Mouse (Mus musculus) intestine, embryonic 16.5 days (tissue): ENCODE data around the gene Rpl14. TPM values are rescaled to one million over a fixed set of nuclear protein-coding genes. Genes with fewer than 3 reads are reported as not detected.

Experiments used
- ATAC-seq: fragments of 200-750 bp; cut with Nextera tagmentation; 2 replicates; pipeline ENCODE4 v1.8.0; 2017; ENCODE audit warnings: moderate TSS enrichment, moderate library complexity
- H3K27ac ChIP-seq: fragments of 300-500 bp; sonication (generic); 2 replicates; pipeline ENCODE4 v1.5.1; 2014; ENCODE audit warnings: mild to moderate bottlenecking, low read length
- H3K27me3 ChIP-seq: fragments of 300-500 bp; sonication (generic); replicated peaks from 2 replicates; pipeline ENCODE4 v1.6.1; 2014; ENCODE audit warnings: low read length, control low read depth, mixed read lengths; ENCODE audit not compliant: control insufficient read depth, insufficient read depth
- H3K36me3 ChIP-seq: fragments of 300-500 bp; sonication (generic); 2 replicates; pipeline ENCODE4 v1.6.1; 2014; ENCODE audit warnings: low read length, control low read depth; ENCODE audit not compliant: control insufficient read depth, insufficient read depth
- H3K4me1 ChIP-seq: fragments of 300-500 bp; sonication (generic); 2 replicates; pipeline ENCODE4 v1.6.1; 2014; ENCODE audit warnings: low read length, control low read depth, mixed read lengths; ENCODE audit not compliant: control insufficient read depth, insufficient read depth
- H3K4me2 ChIP-seq: fragments of 300-500 bp; sonication (generic); 2 replicates; pipeline ENCODE4 v1.6.1; 2014; ENCODE audit warnings: low read depth, low read length, control low read depth
- H3K4me3 ChIP-seq: fragments of 300-500 bp; sonication (generic); 2 replicates; pipeline ENCODE4 v1.5.1; 2014; ENCODE audit warnings: mild to moderate bottlenecking, low read length
- H3K9ac ChIP-seq: fragments of 300-500 bp; sonication (generic); 2 replicates; pipeline ENCODE4 v1.6.1; 2014; ENCODE audit warnings: low read depth, low read length
- H3K9me3 ChIP-seq: fragments of 300-500 bp; sonication (generic); 2 replicates; pipeline ENCODE4 v1.6.1; 2016; ENCODE audit warnings: low read length, control low read depth; ENCODE audit not compliant: control insufficient read depth
- WGBS: fragments of 180-500 bp; shearing (Covaris S2); extraction: QIAGEN DNeasy Blood & Tissue Kit; methylation state at CpG from one replicate; pipeline ENCODE4 v1.1.7; 2014; 5-methylcytosine and 5-hydroxymethylcytosine counted together
- polyA plus RNA-seq: library from polyadenylated mRNA; unstranded; fragments of >200 nt; fragmentation: Nextera tagmentation; extraction: Ambion mirVana; gene quantifications from 2 replicates; pipeline ENCODE4 v1.2.1, GENCODE M21; 2015

The Rpl14 gene
- polyA plus RNA-seq, 1 experiment from 2014 or later: 789 TPM

DNA sequence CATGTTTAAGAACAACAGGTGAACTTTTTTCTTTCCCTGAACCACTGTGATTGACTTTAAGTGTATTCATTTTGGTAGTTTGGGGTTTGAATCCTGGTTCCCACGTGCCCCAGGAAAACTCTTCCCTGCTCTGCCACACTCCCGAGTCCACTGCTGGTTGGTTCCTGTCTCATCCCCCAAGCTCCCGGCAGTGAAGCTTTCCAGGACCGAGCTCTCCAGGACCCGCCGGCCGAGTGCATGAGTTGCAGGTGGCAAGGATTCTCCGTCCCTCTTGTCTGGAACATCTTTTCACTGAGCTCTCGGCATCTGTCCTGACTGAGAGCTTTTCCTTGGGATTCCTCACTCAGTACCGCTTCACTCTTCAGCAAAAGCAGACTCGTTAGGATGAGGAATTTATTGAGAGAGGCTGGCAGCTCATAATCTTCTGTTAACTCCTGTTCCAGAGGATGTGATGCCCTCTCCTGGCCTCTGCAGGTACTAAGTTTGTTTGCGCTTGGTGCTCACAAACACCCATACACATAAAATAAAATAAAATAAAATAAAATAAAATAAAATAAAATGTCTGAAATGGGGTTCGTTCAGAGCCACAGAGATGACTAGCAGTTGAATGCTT, 1.4 kb upstream of the Rpl14 start:
- Histone ChIP-seq H3K9me3 (no peaks in the 10 kb centered on the region), H3K4me2 (no peak overlapping the region), H3K9ac (no peak overlapping the region), H3K36me3 (peaks cover 10% of the 10 kb centered on the region; the same call in 1 of the 2 replicates), H3K4me3 (no peak overlapping the region), H3K4me1 (peaks cover 10% of the 10 kb centered on the region), H3K27ac (no peak overlapping the region), H3K27me3 (no peaks in the 10 kb centered on the region)
- ATAC-seq: no peak
- 54% methylated on average over 13 of the region's 13 CpGs for WGBS

DNA sequence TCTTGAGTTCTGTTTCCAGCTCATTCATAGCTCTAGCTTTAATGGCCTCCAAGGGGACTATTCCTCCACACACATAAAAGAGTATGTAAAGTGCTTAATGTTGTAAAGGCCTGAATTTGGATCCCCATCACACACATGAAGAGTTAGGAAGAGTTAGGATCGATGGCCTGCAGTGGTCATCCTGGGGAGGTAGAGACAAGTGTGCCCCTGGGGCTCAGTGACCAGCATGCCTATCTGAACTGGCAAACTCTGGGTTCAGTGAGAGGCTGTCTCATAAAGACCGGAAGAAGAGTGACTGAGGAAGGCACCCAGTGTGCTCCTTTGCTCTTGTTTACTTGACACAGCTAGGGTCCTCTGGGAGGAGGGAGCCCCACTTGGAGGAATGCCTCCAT, 914 bp upstream of the Rpl14 start:
- peaks cover 10% of the 10 kb centered on the region for H3K4me1 ChIP-seq
- peak overlapping the region; percentile 70; the same call in 1 of the 2 replicates for H3K27ac ChIP-seq
- peak overlapping the region; percentile 92; the same call in 1 of the 2 replicates for H3K9ac ChIP-seq
- peak overlapping the region; percentile 86 for H3K4me2 ChIP-seq
- H3K27me3 ChIP-seq: no peaks in the 10 kb centered on the region
- no peaks in the 10 kb centered on the region for H3K9me3 ChIP-seq
- 42% methylated on average over 2 of the region's 2 CpGs for WGBS
- H3K36me3 ChIP-seq: peaks cover 13% of the 10 kb centered on the region; the same call in 1 of the 2 replicates
- no peak for ATAC-seq
- H3K4me3 ChIP-seq: peak overlapping the region; percentile 93

DNA sequence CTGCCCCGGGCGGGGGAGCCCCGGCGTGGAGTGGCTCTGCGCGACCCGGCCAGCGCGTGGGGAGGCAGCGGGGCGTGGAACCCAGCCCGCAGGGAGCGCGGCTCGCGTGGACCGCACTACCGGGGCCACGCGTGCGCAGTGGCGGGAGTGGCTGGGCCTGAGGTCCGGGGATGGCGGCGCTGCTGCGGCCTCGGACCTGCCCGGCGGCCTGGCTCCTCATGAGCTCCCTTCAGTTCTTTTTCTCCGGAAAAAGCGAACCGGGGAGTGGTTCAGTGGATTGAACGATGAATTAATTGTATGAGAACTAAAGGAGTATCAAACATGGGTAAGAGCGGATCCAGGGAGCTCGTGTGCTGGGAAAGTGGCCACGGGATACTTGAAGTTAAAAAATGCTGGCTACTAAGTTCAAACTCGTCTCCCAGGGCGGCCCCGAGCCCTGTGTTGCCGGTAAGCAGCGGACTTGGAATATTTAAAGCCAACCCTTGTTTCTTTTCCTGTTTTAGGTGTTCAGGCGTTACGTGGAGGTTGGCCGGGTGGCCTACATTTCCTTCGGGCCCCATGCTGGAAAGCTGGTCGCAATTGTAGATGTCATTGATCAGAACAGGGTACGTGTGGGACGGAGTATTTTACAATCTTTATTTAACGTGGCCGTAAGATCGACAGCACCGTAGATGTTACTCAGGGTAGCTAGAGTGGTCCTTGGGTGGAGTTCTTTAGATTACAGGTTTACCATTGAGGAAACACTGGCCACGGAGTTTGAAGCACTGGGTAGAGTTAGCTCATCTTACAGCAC, 545 bp downstream of the Rpl14 start:
- Histone ChIP-seq H3K36me3 (peaks cover 18% of the 10 kb centered on the region; the same call in 1 of the 2 replicates), H3K27ac (peak overlapping the region; percentile 79), H3K4me3 (peak overlapping the region; percentile 93), H3K4me1 (peaks cover 10% of the 10 kb centered on the region), H3K4me2 (peak overlapping the region; percentile 71), H3K27me3 (no peaks in the 10 kb centered on the region), H3K9ac (peak overlapping the region; percentile 92), H3K9me3 (no peaks in the 10 kb centered on the region)
- peak; percentile 80 for ATAC-seq
- under 1% methylated on average over 53 of the region's 53 CpGs for WGBS

DNA sequence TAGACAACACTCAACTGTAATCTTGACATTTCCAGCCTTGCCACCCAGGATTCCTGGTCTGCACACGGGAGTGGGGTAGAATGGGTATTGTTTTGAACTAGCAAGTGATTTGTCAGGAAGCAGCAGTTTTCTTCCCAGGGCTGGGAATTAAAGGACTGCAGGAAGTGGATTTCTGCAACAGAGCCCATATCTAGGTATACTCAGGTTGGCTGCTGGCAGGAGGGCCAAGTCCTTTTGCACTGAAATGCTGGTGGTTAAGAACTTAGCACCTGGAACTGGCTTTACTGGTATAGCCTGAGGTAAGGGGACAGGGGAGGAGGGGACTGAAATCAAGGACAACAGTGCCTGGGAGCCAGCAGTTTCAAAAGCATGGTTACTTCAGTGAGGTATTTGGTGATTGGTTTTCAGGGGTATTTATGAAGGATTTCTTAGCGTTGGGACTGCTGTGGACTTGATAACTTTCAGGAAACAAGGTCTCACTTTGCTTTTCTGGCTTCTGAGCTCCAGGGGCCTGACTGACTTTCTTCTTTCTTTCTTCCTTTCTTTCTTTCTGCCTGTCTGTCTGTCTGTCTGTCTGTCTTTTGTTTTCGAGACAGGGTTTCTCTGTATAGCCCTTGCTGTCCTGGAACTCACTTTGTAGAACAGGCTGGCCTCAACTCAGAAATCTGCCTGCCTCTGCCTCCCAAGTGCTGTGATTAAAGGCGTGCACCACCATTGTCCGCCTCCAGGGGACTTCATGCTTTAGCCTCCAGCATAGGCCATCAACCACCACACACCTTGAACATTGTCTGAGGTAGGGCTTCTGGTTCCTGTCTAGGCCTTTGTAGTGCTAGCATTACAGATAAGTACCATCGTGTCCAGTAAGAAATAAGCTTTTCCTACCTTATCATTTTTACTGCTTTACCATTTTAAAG, 4.8 kb downstream of the Rpl14 start:
- Histone ChIP-seq H3K4me3 (no peak overlapping the region), H3K36me3 (peaks cover 18% of the 10 kb centered on the region; the same call in 1 of the 2 replicates), H3K9me3 (no peaks in the 10 kb centered on the region), H3K4me2 (no peak overlapping the region), H3K9ac (no peak overlapping the region), H3K4me1 (peaks cover 16% of the 10 kb centered on the region), H3K27me3 (no peaks in the 10 kb centered on the region), H3K27ac (peak overlapping the region; percentile 37)
- WGBS: 61% methylated on average over 6 of the region's 6 CpGs
- no peak for ATAC-seq

DNA sequence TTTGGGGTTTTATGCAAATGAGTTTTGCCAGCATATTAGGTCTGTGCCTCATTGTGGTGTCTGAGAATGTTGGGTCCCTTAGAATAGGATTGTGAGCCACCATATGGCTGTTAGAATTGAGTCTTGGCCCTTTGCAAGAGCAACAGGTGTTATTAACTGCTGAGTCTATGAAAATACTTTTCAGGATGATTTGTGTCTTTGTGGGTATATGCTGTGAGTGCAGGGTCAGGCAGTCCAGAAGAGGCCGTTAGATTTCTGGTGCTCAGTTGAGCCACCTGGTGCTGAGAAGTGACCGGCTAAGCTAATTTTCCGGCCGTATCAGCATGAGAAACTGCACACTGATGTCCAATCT, 5.4 kb downstream of the Rpl14 start:
- Histone ChIP-seq H3K36me3 (peaks cover 18% of the 10 kb centered on the region; the same call in 1 of the 2 replicates), H3K4me1 (peaks cover 16% of the 10 kb centered on the region), H3K9me3 (no peaks in the 10 kb centered on the region), H3K4me2 (peak overlapping the region; percentile 95), H3K4me3 (peak overlapping the region; percentile 81), H3K27ac (peak overlapping the region; percentile 37), H3K27me3 (no peaks in the 10 kb centered on the region), H3K9ac (no peak overlapping the region)
- WGBS: 2% methylated on average over 4 of the region's 4 CpGs
- peak; percentile 13; the same call in 1 of the 2 replicates for ATAC-seq

DNA sequence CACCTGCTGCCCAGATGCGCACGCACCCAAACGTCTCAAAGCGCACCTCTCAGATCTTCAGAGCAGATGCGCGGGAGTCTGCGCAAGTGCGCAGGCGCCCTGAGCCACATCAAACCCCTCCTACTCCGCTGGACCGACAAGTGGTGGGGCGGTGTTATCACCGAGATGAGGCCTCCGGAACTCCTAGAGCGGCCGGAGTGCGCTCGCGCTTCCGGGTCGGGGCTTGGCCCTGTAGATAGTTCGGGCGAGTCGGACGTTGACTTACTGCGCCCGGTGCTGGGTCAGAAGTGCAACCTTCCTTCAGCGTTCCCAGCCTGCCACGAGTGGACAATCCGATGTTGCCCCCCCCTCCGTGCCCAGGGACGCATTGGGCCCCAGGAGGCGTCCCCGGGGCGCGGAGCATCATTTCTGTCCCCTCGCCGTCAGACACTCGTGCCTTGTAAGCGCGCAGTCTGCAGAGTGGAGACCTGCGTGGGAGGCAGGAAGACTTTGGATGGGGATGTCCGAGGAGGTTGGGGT, 5.9 kb downstream of the Rpl14 start:
- Histone ChIP-seq H3K27me3 (no peaks in the 10 kb centered on the region), H3K4me2 (peak overlapping the region; percentile 95), H3K9me3 (no peaks in the 10 kb centered on the region), H3K36me3 (peaks cover 18% of the 10 kb centered on the region; the same call in 1 of the 2 replicates), H3K27ac (peak overlapping the region; percentile 81), H3K4me3 (peak overlapping the region; percentile 81), H3K4me1 (peaks cover 20% of the 10 kb centered on the region), H3K9ac (peak overlapping the region; percentile 97)
- under 1% methylated on average over 43 of the region's 43 CpGs for WGBS
- peak; percentile 94 for ATAC-seq

DNA sequence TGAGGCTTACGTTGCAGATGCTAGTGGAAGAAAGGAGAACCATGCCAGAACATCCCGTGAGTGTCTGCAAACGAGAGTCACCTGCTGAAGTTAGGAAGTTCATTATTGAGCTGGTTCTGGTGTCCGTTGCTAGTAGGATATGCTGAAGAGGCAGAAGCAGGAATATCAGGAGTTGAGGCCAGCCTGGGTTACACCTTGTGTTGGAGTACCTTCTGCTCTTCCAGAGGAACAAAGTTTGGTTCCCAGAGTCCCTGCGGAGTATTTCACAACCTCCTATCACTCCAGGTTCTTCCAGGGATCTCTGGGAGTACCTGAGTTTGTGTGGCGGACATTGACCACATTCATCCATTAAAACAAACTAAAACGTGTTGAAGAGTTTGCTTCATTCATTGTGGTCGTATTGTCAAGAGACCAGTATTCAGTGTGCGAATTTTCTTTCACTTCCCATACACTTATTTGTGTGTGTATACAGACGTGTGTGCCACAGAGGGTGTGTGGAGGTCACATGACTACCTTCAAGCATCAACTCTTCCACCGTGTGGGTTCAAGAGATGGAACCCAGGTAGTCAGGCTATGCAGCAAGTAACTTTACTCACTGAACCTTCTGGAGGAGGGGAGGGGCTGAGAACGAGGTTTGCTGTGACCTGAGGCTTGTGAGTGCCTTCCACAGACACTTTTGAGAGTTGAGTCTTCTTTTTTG, 6.6 kb downstream of the Rpl14 start:
- Histone ChIP-seq H3K4me2 (peak overlapping the region; percentile 95), H3K36me3 (peaks cover 17% of the 10 kb centered on the region; the same call in 1 of the 2 replicates), H3K9ac (peak overlapping the region; percentile 97), H3K9me3 (no peaks in the 10 kb centered on the region), H3K27me3 (no peaks in the 10 kb centered on the region), H3K4me3 (peak overlapping the region; percentile 81), H3K4me1 (peaks cover 20% of the 10 kb centered on the region), H3K27ac (peak overlapping the region; percentile 81)
- 43% methylated on average over 12 of the region's 12 CpGs for WGBS
- ATAC-seq: no peak

DNA sequence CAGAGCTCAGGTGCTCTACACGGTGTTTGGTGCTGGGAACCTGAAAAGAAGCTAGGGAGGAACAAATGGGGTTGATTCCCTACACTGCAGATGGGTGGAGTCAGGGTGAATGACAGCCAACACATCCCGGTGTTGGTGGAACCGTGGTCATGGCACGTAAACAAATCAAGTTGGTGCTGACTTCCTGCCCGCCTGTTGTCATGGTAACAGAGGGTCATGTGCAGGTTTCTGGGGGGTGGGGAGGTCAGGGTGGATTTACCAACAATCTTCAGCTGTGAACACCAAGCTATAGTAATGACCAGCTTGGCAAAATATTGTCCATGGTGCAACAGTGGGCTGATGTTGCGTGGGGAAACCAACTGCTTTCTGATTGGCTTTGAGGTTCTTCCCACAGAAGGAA, 7.5 kb downstream of the Rpl14 start:
- H3K4me1 ChIP-seq: peaks cover 22% of the 10 kb centered on the region
- no peak overlapping the region for H3K27ac ChIP-seq
- H3K27me3 ChIP-seq: no peaks in the 10 kb centered on the region
- H3K9me3 ChIP-seq: no peaks in the 10 kb centered on the region
- H3K4me2 ChIP-seq: no peak overlapping the region
- WGBS: 42% methylated on average over 6 of the region's 6 CpGs
- H3K9ac ChIP-seq: no peak overlapping the region
- H3K4me3 ChIP-seq: no peak overlapping the region
- peaks cover 14% of the 10 kb centered on the region; the same call in 1 of the 2 replicates for H3K36me3 ChIP-seq
- no peak for ATAC-seq
